Mouse (Mus musculus) B cell, adult 67 days (primary cell): ENCODE data around the gene Gnptab. TPM values are rescaled to one million over a fixed set of nuclear protein-coding genes. Genes with fewer than 3 reads are reported as not detected.

Experiments
- total RNA-seq, 2 experiments: library from RNA; stranded (reverse); gene quantifications; 4 replicates each; pipeline ENCODE4 v1.2.4; 2023

Gene Gnptab
- total RNA-seq: 10 to 100 TPM; 44.6 to 54.1 TPM

GRCm38 (mm10) chr10:88379013-88379885, at the start of gene Gnptab, which contains the start of gene Dram1:
Gene Gnptab (plus strand): TSS chr10:88379132.
Gene Dram1 (minus strand): TSS chr10:88379080.

DNA sequence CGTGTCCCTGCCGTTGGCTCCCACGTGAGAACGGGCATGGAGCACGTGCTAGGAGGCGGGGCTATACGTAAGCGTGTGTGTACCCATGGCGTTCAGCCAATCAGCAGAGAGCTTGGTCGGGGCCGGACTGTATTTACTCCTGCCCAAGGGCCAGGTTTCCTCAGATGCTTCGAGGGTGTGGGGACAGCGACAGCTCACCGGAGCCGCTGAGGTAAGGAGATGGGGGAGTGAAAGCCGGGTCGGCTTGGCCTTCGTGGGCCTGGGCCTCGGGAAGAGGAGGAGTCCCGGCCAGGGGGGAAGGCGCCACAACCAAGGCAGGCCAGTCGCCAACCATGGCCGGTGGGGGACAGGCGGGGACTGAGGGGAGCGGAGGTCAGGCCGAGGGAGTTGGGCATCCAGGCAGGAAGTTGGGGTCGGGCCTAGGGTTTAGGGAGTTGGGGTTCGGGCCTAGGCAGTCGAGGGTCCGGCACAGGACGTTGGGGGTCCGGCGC, 80.6 kb downstream of the Gnptab start, which contains the start of gene Sycp3:
TSS of gene Sycp3 (plus strand) at position 68 of the 491 bp plus-strand sequence.

Other genes with a start within 250 kb of the Gnptab start
- under 1 TPM; 0.39 to 0.49 TPM for gene Parpbp, start 232.2 kb upstream of the Gnptab start, total RNA-seq
- gene Nup37, start 232.1 kb upstream of the Gnptab start, total RNA-seq: 1 to 10 TPM; 6.3 to 7.8 TPM
- gene Washc3, start 178.0 kb upstream of the Gnptab start, total RNA-seq: 10 to 100 TPM; 27.9 to 37.6 TPM
- gene Dram1, start 52 bp upstream of the Gnptab start, total RNA-seq: under 1 TPM; 0.39 to 0.67 TPM
- gene Sycp3, start 80.4 kb downstream of the Gnptab start, total RNA-seq: under 1 TPM in 1 of 2 experiments, not detected in 1; 0.68 TPM
- 1 to 10 TPM; 3.9 to 5.5 TPM for gene Chpt1, start 124.9 kb downstream of the Gnptab start, total RNA-seq
- 1 to 10 TPM; 1.3 to 2.3 TPM for gene Mybpc1, start 226.0 kb downstream of the Gnptab start, total RNA-seq